Mouse (Mus musculus) inflammation-experienced regulatory T-cells (primary cell): ENCODE measurements around the gene Olfr1335. TPM values are rescaled to one million over a fixed set of nuclear protein-coding genes. Genes with fewer than 3 reads are reported as not detected.

Experiments used
- polyA plus RNA-seq, 2 experiments: library from polyadenylated mRNA; unstranded; fragments of 100-300 nt; shearing (Covaris generic); gene quantifications; one replicate each; pipeline ENCODE4 v1.2.1; 2017

The Olfr1335 gene
- polyA plus RNA-seq, result not detected

DNA sequence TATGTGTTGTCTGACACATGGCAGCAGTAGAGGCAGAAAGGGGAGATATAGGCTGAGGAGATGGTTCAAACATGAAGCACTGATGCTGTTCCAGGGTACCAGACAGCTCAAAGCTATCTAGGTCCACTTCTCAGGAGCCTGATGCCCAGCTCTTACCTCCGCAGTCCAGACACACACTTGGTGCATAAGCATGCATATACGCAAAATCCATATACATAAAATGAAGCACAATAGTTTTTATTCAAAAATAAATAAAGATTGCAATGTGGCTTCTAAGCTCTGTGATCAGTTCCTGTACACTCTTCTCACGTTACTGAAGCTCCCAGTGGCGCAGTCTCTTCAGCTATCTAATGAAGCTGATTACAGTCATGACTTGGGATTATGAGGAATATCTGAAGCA, at the start of gene Olfr1335:
Gene Olfr1335 (minus strand): TSS at position 101 of the 400 bp plus-strand sequence.

GRCm38 (mm10) chr4:118836179-118836578, 26.4 kb upstream of the Olfr1335 start, which contains the start of gene Olfr1333:
Olfr1333 (minus strand) TSS chr4:118836279.

DNA sequence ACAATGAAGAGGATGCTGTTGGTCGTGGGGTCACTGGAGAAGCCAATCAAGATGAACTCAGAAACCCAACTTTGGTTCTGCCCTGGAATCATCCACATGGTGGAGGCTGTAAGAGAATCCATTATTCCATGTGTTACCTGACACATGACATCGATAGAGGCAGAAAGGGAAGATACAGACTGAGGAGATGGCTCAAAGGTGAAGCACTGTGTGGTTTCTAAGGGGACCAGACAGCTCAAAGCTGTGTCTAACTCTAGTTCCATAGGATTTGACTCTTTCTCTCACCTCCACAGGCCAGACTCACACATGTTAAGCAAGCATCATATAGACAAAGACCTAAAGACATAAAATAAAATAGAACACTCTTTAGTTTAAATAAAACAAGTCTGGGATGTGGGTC, 27.3 kb downstream of the Olfr1335 start, which contains the start of gene Olfr1337:
Gene Olfr1337 (minus strand): TSS at position 101 of the 400 bp plus-strand sequence.

Other genes with a start within 250 kb of the Olfr1335 start
- under 1 TPM; 0.08 to 0.42 TPM for gene Cfap57, start 189.2 kb downstream of the Olfr1335 start, polyA plus RNA-seq
- gene Ebna1bp2, start 189.1 kb downstream of the Olfr1335 start, polyA plus RNA-seq, result 100 to 1,000 TPM; 149 to 167 TPM
- gene Olfr62, start 151.0 kb downstream of the Olfr1335 start, polyA plus RNA-seq, result not detected
- gene Olfr1342, start 117.2 kb downstream of the Olfr1335 start, polyA plus RNA-seq, result not detected
- gene Olfr1341, start 106.4 kb downstream of the Olfr1335 start, polyA plus RNA-seq, result 1 to 10 TPM in 1 of 2 experiments, under 1 TPM in 1; 0.43 to 2.0 TPM
- gene Olfr1340, start 89.8 kb downstream of the Olfr1335 start, polyA plus RNA-seq, result under 1 TPM in 1 of 2 experiments, not detected in 1; 0.10 TPM
- gene Olfr1339, start 77.8 kb downstream of the Olfr1335 start, polyA plus RNA-seq, result not detected
- gene Olfr1338, start 51.2 kb downstream of the Olfr1335 start, polyA plus RNA-seq, result under 1 TPM in 1 of 2 experiments, not detected in 1; 0.45 TPM
- not detected for gene Olfr1337, start 27.4 kb downstream of the Olfr1335 start, polyA plus RNA-seq
- not detected for gene Olfr1333, start 26.3 kb upstream of the Olfr1335 start, polyA plus RNA-seq
- gene Olfr1331, start 54.7 kb upstream of the Olfr1335 start, polyA plus RNA-seq, result 1 to 10 TPM in 1 of 2 experiments, under 1 TPM in 1; 0.10 to 3.5 TPM
- gene Olfr1330, start 78.7 kb upstream of the Olfr1335 start, polyA plus RNA-seq, result 1 to 10 TPM in 1 of 2 experiments, under 1 TPM in 1; 0.33 to 1.3 TPM
- not detected for gene Olfr1329, start 107.5 kb upstream of the Olfr1335 start, polyA plus RNA-seq
- under 1 TPM in 1 of 2 experiments, not detected in 1; 0.22 TPM for gene Olfr1328, start 128.7 kb upstream of the Olfr1335 start, polyA plus RNA-seq
- gene Lao1, start 151.6 kb upstream of the Olfr1335 start, polyA plus RNA-seq, result under 1 TPM in 1 of 2 experiments, not detected in 1; 0.23 TPM